Mouse (Mus musculus): ENCODE results near the gene Stx5a. TPM values are rescaled to one million over a fixed set of nuclear protein-coding genes. Genes with fewer than 3 reads are reported as not detected.
"Not testable (repeated sequence)": the region's sequence is repeated elsewhere in the genome, so short reads cannot be mapped to it uniquely, and the experiment has no call there.

Gene Stx5a
- polyA plus RNA-seq, 1 experiment from 2014 or later, result 103 TPM

GRCm38 (mm10) chr19:8722907-8723573 lies 18.2 kb upstream of the Stx5a start, which contains the start of gene Slc3a2:
Gene Slc3a2, minus strand, starts transcription at chr19:8723369.
- H3K4me3 ChIP-seq (replicated peaks; ENCODE audit: low read length), result peak within 1 kb of the TSS; percentile 67
- H3K27me3 ChIP-seq (ENCODE audit: control insufficient read depth, insufficient read depth, low read length), result no peaks in the 10 kb centered on the region
- DNase-seq (ENCODE audit: low spot score) (peak; percentile 99), ATAC-seq (ENCODE audit: low FRiP score) (peak; percentile 98)
- peak within 1 kb of the TSS; percentile 88 for H3K9ac ChIP-seq
- peak within 1 kb of the TSS; percentile 95 for H3K27ac ChIP-seq
- H3K4me2 ChIP-seq (replicated peaks), result peak within 1 kb of the TSS; percentile 84
- H3K9me3 ChIP-seq (ENCODE audit: control insufficient read depth, low read length), result no peaks in the 10 kb centered on the region
- under 1% methylated on average over 50 of the region's 50 CpGs for WGBS
- peaks cover 33% of the 10 kb centered on the region for H3K36me3 ChIP-seq (replicated peaks; ENCODE audit: control insufficient read depth, insufficient read depth)
- H3K4me1 ChIP-seq (replicated peaks; ENCODE audit: control insufficient read depth, insufficient read depth, low read length), result peaks cover 28% of the 10 kb centered on the region

- H3K36me3 ChIP-seq (replicated peaks; ENCODE audit: control insufficient read depth, insufficient read depth), result peaks cover 33% of the 10 kb centered on the region
- no peaks in the 10 kb centered on the region for H3K27me3 ChIP-seq (ENCODE audit: control insufficient read depth, insufficient read depth, low read length)
- H3K9me3 ChIP-seq (ENCODE audit: control insufficient read depth, low read length), result no peaks in the 10 kb centered on the region
- WGBS, result under 1% methylated on average over 20 of the region's 20 CpGs
- peak overlapping the region; percentile 88 for H3K9ac ChIP-seq
- ATAC-seq (ENCODE audit: low FRiP score), result no peak
- H3K4me1 ChIP-seq (replicated peaks; ENCODE audit: control insufficient read depth, insufficient read depth, low read length), result peaks cover 28% of the 10 kb centered on the region
- DNase-seq (ENCODE audit: low spot score), result no peak
- peak overlapping the region; percentile 67 for H3K4me3 ChIP-seq (replicated peaks; ENCODE audit: low read length)
- peak overlapping the region; percentile 76 for H3K27ac ChIP-seq
- H3K4me2 ChIP-seq (replicated peaks), result peak overlapping the region; percentile 84
Observed at GRCm38 (mm10) chr19:8723574-8724346, 17.5 kb upstream of the Stx5a start.

GRCm38 (mm10) chr19:8724392-8724791 lies 16.8 kb upstream of the Stx5a start:
- Histone ChIP-seq H3K27ac (no peak overlapping the region), H3K4me2 (replicated peaks) (peak overlapping the region; percentile 84), H3K4me1 (replicated peaks; ENCODE audit: control insufficient read depth, insufficient read depth, low read length) (peaks cover 28% of the 10 kb centered on the region), H3K9me3 (ENCODE audit: control insufficient read depth, low read length) (no peaks in the 10 kb centered on the region), H3K27me3 (ENCODE audit: control insufficient read depth, insufficient read depth, low read length) (no peaks in the 10 kb centered on the region), H3K9ac (peak overlapping the region; percentile 88), H3K36me3 (replicated peaks; ENCODE audit: control insufficient read depth, insufficient read depth) (peaks cover 33% of the 10 kb centered on the region), H3K4me3 (replicated peaks; ENCODE audit: low read length) (peak overlapping the region; percentile 67)
- DNase-seq (ENCODE audit: low spot score) (no peak), ATAC-seq (ENCODE audit: low FRiP score) (no peak)
- WGBS, result 1% methylated on average over 2 of the region's 2 CpGs

- Histone ChIP-seq H3K9ac (peak overlapping the region; percentile 88), H3K9me3 (ENCODE audit: control insufficient read depth, low read length) (no peaks in the 10 kb centered on the region), H3K4me1 (replicated peaks; ENCODE audit: control insufficient read depth, insufficient read depth, low read length) (peaks cover 28% of the 10 kb centered on the region), H3K27ac (no peak overlapping the region), H3K27me3 (ENCODE audit: control insufficient read depth, insufficient read depth, low read length) (no peaks in the 10 kb centered on the region), H3K4me3 (replicated peaks; ENCODE audit: low read length) (peak overlapping the region; percentile 67), H3K36me3 (replicated peaks; ENCODE audit: control insufficient read depth, insufficient read depth) (peaks cover 31% of the 10 kb centered on the region), H3K4me2 (replicated peaks) (peak overlapping the region; percentile 84)
- ATAC-seq (ENCODE audit: low FRiP score) (no peak), DNase-seq (ENCODE audit: low spot score) (no peak)
- 51% methylated on average over 4 of the region's 4 CpGs for WGBS
Observed at GRCm38 (mm10) chr19:8725081-8725613, 16.1 kb upstream of the Stx5a start.

- DNase-seq (ENCODE audit: low spot score) (no peak), ATAC-seq (ENCODE audit: low FRiP score) (no peak)
- Histone ChIP-seq H3K4me1 (replicated peaks; ENCODE audit: control insufficient read depth, insufficient read depth, low read length) (peaks cover 20% of the 10 kb centered on the region), H3K4me3 (replicated peaks; ENCODE audit: low read length) (no peak overlapping the region), H3K9ac (no peak overlapping the region), H3K27me3 (ENCODE audit: control insufficient read depth, insufficient read depth, low read length) (no peaks in the 10 kb centered on the region), H3K4me2 (replicated peaks) (no peak overlapping the region), H3K36me3 (replicated peaks; ENCODE audit: control insufficient read depth, insufficient read depth) (peaks cover 29% of the 10 kb centered on the region), H3K27ac (no peak overlapping the region), H3K9me3 (ENCODE audit: control insufficient read depth, low read length) (no peaks in the 10 kb centered on the region)
- WGBS, result 15% methylated on average over 3 of the region's 3 CpGs
Observed at GRCm38 (mm10) chr19:8726609-8727390, 14.4 kb upstream of the Stx5a start.

- ATAC-seq (ENCODE audit: low FRiP score) (no peak), DNase-seq (ENCODE audit: low spot score) (no peak)
- Histone ChIP-seq H3K4me2 (replicated peaks) (no peak overlapping the region), H3K27me3 (ENCODE audit: control insufficient read depth, insufficient read depth, low read length) (no peaks in the 10 kb centered on the region), H3K27ac (no peak overlapping the region), H3K36me3 (replicated peaks; ENCODE audit: control insufficient read depth, insufficient read depth) (peaks cover 29% of the 10 kb centered on the region), H3K4me3 (replicated peaks; ENCODE audit: low read length) (no peak overlapping the region), H3K9me3 (ENCODE audit: control insufficient read depth, low read length) (no peaks in the 10 kb centered on the region), H3K9ac (no peak overlapping the region), H3K4me1 (replicated peaks; ENCODE audit: control insufficient read depth, insufficient read depth, low read length) (peaks cover 14% of the 10 kb centered on the region)
- WGBS, result 31% methylated on average over 5 of the region's 5 CpGs
Observed at GRCm38 (mm10) chr19:8727495-8728114, 13.6 kb upstream of the Stx5a start.

- Histone ChIP-seq H3K36me3 (replicated peaks; ENCODE audit: control insufficient read depth, insufficient read depth) (peaks cover 29% of the 10 kb centered on the region), H3K4me1 (replicated peaks; ENCODE audit: control insufficient read depth, insufficient read depth, low read length) (peaks cover 14% of the 10 kb centered on the region)
- 53% methylated on average over 3 of the region's 3 CpGs for WGBS
- not testable (repeated sequence) for DNase-seq (ENCODE audit: low spot score); H3K27ac ChIP-seq; H3K4me3 ChIP-seq (replicated peaks; ENCODE audit: low read length); H3K9me3 ChIP-seq (ENCODE audit: control insufficient read depth, low read length); ATAC-seq (ENCODE audit: low FRiP score); H3K4me2 ChIP-seq (replicated peaks); H3K9ac ChIP-seq; H3K27me3 ChIP-seq (ENCODE audit: control insufficient read depth, insufficient read depth, low read length)
Observed at GRCm38 (mm10) chr19:8728335-8729099, 12.7 kb upstream of the Stx5a start.

GRCm38 (mm10) chr19:8734334-8734733 lies 6.9 kb upstream of the Stx5a start:
- H3K27me3 ChIP-seq (ENCODE audit: control insufficient read depth, insufficient read depth, low read length), result no peaks in the 10 kb centered on the region
- H3K9ac ChIP-seq, result no peak overlapping the region
- no peak for ATAC-seq (ENCODE audit: low FRiP score)
- no peak for DNase-seq (ENCODE audit: low spot score)
- no peaks in the 10 kb centered on the region for H3K9me3 ChIP-seq (ENCODE audit: control insufficient read depth, low read length)
- H3K27ac ChIP-seq, result no peak overlapping the region
- 82% methylated on average over 3 of the region's 3 CpGs for WGBS
- 0 out of 2 replicates have a peak, but pooled peaks cover 6% of the 10 kb centered on the region for H3K4me1 ChIP-seq (replicated peaks; ENCODE audit: control insufficient read depth, insufficient read depth, low read length)
- H3K4me2 ChIP-seq (replicated peaks), result no peak overlapping the region
- H3K36me3 ChIP-seq (replicated peaks; ENCODE audit: control insufficient read depth, insufficient read depth), result peaks cover 16% of the 10 kb centered on the region
- H3K4me3 ChIP-seq (replicated peaks; ENCODE audit: low read length), result no peak overlapping the region
